Mouse (Mus musculus) forebrain, postnatal 0 days (tissue): ENCODE results near the gene Ccdc85c. TPM values are rescaled to one million over a fixed set of nuclear protein-coding genes. Genes with fewer than 3 reads are reported as not detected.
A peak's percentile ranks its signal among the peaks of the same experiment; 100 is the strongest.

Source experiments
- ATAC-seq: fragments of 200-750 bp; cut with Nextera tagmentation; 2 replicates; pipeline ENCODE4 v1.8.0; 2017; ENCODE audit warnings: mild to moderate bottlenecking, moderate library complexity
- DNase-seq: peaks from one replicate; pipeline ENCODE4 v3.0.0-alpha.2; 2015
- H3K27ac ChIP-seq: fragments of 300-500 bp; sonication (generic); 2 replicates; pipeline ENCODE4 v1.5.1; 2014; ENCODE audit warnings: low read depth, mild to moderate bottlenecking, antibody characterized with exemption, low read length, moderate library complexity, mixed read lengths
- H3K27me3 ChIP-seq: fragments of 300-500 bp; sonication (generic); 2 replicates; pipeline ENCODE4 v1.6.1; 2014; ENCODE audit warnings: mild to moderate bottlenecking, low read length, mixed read lengths; ENCODE audit not compliant: insufficient read depth
- H3K36me3 ChIP-seq: fragments of 300-500 bp; sonication (generic); 2 replicates; pipeline ENCODE4 v1.6.1; 2014; ENCODE audit warnings: mild to moderate bottlenecking, moderate library complexity; ENCODE audit not compliant: insufficient read depth
- H3K4me1 ChIP-seq: fragments of 300-500 bp; sonication (generic); 2 replicates; pipeline ENCODE4 v1.6.1; 2014; ENCODE audit warnings: antibody characterized with exemption; ENCODE audit not compliant: insufficient read depth
- H3K4me2 ChIP-seq: fragments of 300-500 bp; sonication (generic); 2 replicates; pipeline ENCODE4 v1.6.1; 2014; ENCODE audit warnings: low read depth, mild to moderate bottlenecking, moderate library complexity
- H3K4me3 ChIP-seq: fragments of 300-500 bp; sonication (generic); 2 replicates; pipeline ENCODE4 v1.5.1; 2014; ENCODE audit warnings: low read depth, low read length, mixed read lengths
- H3K9ac ChIP-seq: fragments of 300-500 bp; sonication (generic); 2 replicates; pipeline ENCODE4 v1.6.1; 2014; ENCODE audit warnings: mild to moderate bottlenecking
- H3K9me3 ChIP-seq: fragments of 300-500 bp; sonication (generic); 2 replicates; pipeline ENCODE4 v1.6.1; 2016; ENCODE audit warnings: low read length
- CTCF ChIP-seq: sonication (generic); IDR thresholded peaks from 2 replicates; pipeline ENCODE4 v1.5.1; 2016; ENCODE audit warnings: antibody characterized with exemption, control low read depth, low read depth
- WGBS: fragments of 180-500 bp; shearing (Covaris S2); extraction: QIAGEN DNeasy Blood & Tissue Kit; methylation state at CpG from one replicate; pipeline ENCODE4 v1.1.7; 2014; 5-methylcytosine and 5-hydroxymethylcytosine counted together
- polyA plus RNA-seq: library from polyadenylated mRNA; unstranded; fragments of >200 nt; fragmentation: Nextera tagmentation; extraction: Ambion mirVana; gene quantifications from 2 replicates; pipeline ENCODE4 v1.2.1, GENCODE M21; 2015
- total RNA-seq: library from RNA; depleted of rRNA; stranded (reverse); fragments of >200 nt; gene quantifications from 2 replicates; pipeline ENCODE4 v1.2.3, GENCODE M21; 2014

Gene Ccdc85c
- total and polyA plus RNA-seq, 2 experiments from 2014 or later = 15.5 to 66.1 TPM

DNA sequence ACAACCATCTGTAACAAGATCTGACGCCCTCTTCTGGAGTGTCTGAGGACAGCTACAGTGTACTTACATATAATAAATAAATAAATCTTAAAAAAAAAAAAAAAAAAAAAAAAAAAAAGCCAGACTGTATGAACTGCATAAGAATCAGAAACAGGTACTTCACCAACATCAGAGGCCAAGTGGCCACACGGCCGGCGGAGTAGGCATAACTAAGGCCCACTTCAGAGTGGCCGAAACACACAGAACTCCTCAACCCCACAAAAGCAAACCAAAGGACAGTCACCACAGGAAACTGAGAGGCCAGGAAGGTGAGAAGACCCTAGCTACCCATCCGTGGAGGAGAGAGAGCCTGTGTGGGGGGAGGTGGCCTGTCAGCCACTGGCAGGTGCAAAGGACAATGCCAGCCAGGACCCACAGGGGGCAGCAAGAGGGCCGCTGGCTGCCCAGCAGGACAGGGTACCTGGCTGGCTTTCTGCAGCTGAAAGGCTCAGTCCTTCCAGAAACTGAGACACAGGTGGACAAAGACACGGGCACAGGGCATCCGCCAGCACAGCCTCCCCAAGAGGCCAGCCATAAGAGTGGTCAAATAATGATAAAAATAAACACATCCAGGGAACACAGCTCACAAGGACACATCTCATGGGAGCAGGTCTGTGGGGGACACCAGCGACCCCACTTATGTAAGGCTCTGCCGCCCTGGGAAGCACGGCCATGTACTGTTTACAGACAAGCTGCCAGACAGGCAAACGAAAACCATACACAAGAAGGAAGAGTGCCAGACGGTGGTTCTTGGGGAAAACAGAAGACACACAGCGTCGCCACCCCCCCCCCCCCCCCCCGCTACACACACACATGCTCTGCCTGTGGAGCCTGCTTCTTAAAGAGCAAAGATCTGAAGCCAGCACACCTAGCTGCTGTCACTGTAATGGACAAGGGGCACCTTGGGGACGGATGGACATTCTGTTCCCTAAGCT, 44.1 kb downstream of the Ccdc85c start:
- Histone ChIP-seq H3K27ac (no peak overlapping the region), H3K9me3 (no peaks in the 10 kb centered on the region), H3K4me3 (no peak overlapping the region), H3K27me3 (no peaks in the 10 kb centered on the region), H3K4me1 (peaks cover 2% of the 10 kb centered on the region; the same call in 1 of the 2 replicates), H3K4me2 (no peak overlapping the region), H3K36me3 (no peaks in the 10 kb centered on the region), H3K9ac (no peak overlapping the region)
- 49% methylated on average over 16 of the region's 18 CpGs for WGBS
- peak; percentile 41; the same call in 1 of the 2 replicates for TF ChIP-seq CTCF
- ATAC-seq = peak; percentile 42; the same call in 1 of the 2 replicates
- DNase-seq = no peak

GRCm38 (mm10) chr12:108230077-108230476, 45.1 kb downstream of the Ccdc85c start:
- ATAC-seq (no peak), DNase-seq (no peak)
- Histone ChIP-seq H3K4me1 (peaks cover 2% of the 10 kb centered on the region; the same call in 1 of the 2 replicates), H3K36me3 (no peaks in the 10 kb centered on the region), H3K9me3 (no peaks in the 10 kb centered on the region), H3K9ac (no peak overlapping the region), H3K4me3 (no peak overlapping the region), H3K4me2 (no peak overlapping the region), H3K27me3 (no peaks in the 10 kb centered on the region), H3K27ac (no peak overlapping the region)
- 86% methylated on average over 12 of the region's 12 CpGs for WGBS
- no peak for TF ChIP-seq CTCF

DNA sequence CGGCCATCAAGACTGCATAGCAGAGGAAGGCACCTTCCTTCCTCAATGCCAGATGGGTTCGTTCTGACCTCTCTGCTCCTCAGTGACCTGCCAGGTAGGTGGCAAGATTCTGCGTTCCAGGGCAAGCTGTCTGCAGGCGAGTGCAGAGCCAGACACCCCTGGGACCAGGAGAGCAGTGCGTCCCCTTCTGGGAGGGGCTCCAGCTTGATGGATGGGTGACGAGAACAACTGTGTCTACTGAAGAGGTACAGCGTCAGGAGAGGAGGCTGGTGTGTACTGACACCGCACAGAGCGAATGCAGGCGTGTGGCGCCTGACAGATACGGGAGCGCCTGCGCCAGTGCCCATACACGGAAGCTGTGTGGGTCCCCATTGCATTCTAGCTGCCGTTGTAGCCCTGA, 47.7 kb downstream of the Ccdc85c start:
- no peak for DNase-seq
- peaks cover 2% of the 10 kb centered on the region; the same call in 1 of the 2 replicates for H3K4me1 ChIP-seq
- no peak overlapping the region for H3K4me2 ChIP-seq
- H3K36me3 ChIP-seq = no peaks in the 10 kb centered on the region
- ATAC-seq = no peak
- H3K9me3 ChIP-seq = no peaks in the 10 kb centered on the region
- H3K27ac ChIP-seq = no peak overlapping the region
- H3K9ac ChIP-seq = no peak overlapping the region
- no peak overlapping the region for H3K4me3 ChIP-seq
- no peaks in the 10 kb centered on the region for H3K27me3 ChIP-seq
- 88% methylated on average over 16 of the region's 16 CpGs for WGBS
- no peak for TF ChIP-seq CTCF

GRCm38 (mm10) chr12:108226941-108227340, 48.3 kb downstream of the Ccdc85c start:
- no peak for TF ChIP-seq CTCF
- Histone ChIP-seq H3K27ac (no peak overlapping the region), H3K4me3 (no peak overlapping the region), H3K4me2 (no peak overlapping the region), H3K27me3 (no peaks in the 10 kb centered on the region), H3K36me3 (no peaks in the 10 kb centered on the region), H3K9ac (no peak overlapping the region), H3K9me3 (no peaks in the 10 kb centered on the region), H3K4me1 (peaks cover 2% of the 10 kb centered on the region; the same call in 1 of the 2 replicates)
- ATAC-seq = no peak
- 83% methylated on average over 12 of the region's 12 CpGs for WGBS
- no peak for DNase-seq

GRCm38 (mm10) chr12:108226216-108226615, 49.0 kb downstream of the Ccdc85c start:
- Histone ChIP-seq H3K27ac (no peak overlapping the region), H3K9ac (no peak overlapping the region), H3K27me3 (no peaks in the 10 kb centered on the region), H3K36me3 (no peaks in the 10 kb centered on the region), H3K4me3 (no peak overlapping the region), H3K4me2 (no peak overlapping the region), H3K4me1 (peaks cover 6% of the 10 kb centered on the region; the same call in 1 of the 2 replicates), H3K9me3 (no peaks in the 10 kb centered on the region)
- DNase-seq (no peak), ATAC-seq (no peak)
- WGBS = 79% methylated on average over 13 of the region's 13 CpGs
- TF ChIP-seq CTCF = no peak

- Histone ChIP-seq H3K27ac (no peak overlapping the region), H3K4me1 (peaks cover 10% of the 10 kb centered on the region; the same call in 1 of the 2 replicates), H3K9me3 (no peaks in the 10 kb centered on the region), H3K9ac (no peak overlapping the region), H3K36me3 (no peaks in the 10 kb centered on the region), H3K4me3 (no peak overlapping the region), H3K4me2 (no peak overlapping the region), H3K27me3 (no peaks in the 10 kb centered on the region)
- no peak for DNase-seq
- TF ChIP-seq CTCF = no peak
- 58% methylated on average over 7 of the region's 7 CpGs for WGBS
- no peak for ATAC-seq
These were observed 49.4 kb downstream of the Ccdc85c start for GRCm38 (mm10) chr12:108225781-108226180.

GRCm38 (mm10) chr12:108223357-108223756, 51.9 kb downstream of the Ccdc85c start:
- Histone ChIP-seq H3K4me2 (no peak overlapping the region), H3K27me3 (no peaks in the 10 kb centered on the region), H3K4me1 (peaks cover 23% of the 10 kb centered on the region), H3K27ac (no peak overlapping the region), H3K9me3 (no peaks in the 10 kb centered on the region), H3K36me3 (no peaks in the 10 kb centered on the region), H3K9ac (no peak overlapping the region), H3K4me3 (no peak overlapping the region)
- no peak for TF ChIP-seq CTCF
- WGBS = 50% methylated on average over 8 of the region's 8 CpGs
- no peak for DNase-seq
- ATAC-seq = no peak
